Mouse (Mus musculus) heart, adult 18-20 months (tissue): ENCODE results near the gene Arntl2. TPM values are rescaled to one million over a fixed set of nuclear protein-coding genes. Genes with fewer than 3 reads are reported as not detected.

ENCODE experiments used
- DNase-seq, 2 experiments: peaks; one replicate each; pipeline ENCODE4 v3.0.0; 2021 to 2022; ENCODE audit warnings: mixed read lengths in 1 of 2
- total RNA-seq, 2 experiments: library from RNA; stranded (reverse); gene quantifications; 2 replicates each; pipeline ENCODE4 v1.2.3; 2021

Arntl2 gene
- total RNA-seq, 2 experiments from 2014 or later = 0.50 to 1.3 TPM

- DNase-seq = no peak
Measured at GRCm38 (mm10) chr6:146781566-146781965, 14.3 kb upstream of the Arntl2 start.

- peak in 1 of 2 experiments; percentile 30 for DNase-seq
Measured at GRCm38 (mm10) chr6:146793527-146793926, 2.3 kb upstream of the Arntl2 start.

- no peak for DNase-seq
Measured at GRCm38 (mm10) chr6:146795166-146795923, 510 bp upstream of the Arntl2 start.

- DNase-seq = no peak
Measured at GRCm38 (mm10) chr6:146797446-146797845, 1.6 kb downstream of the Arntl2 start.

- no peak for DNase-seq
Measured at GRCm38 (mm10) chr6:146809991-146810390, 14.1 kb downstream of the Arntl2 start.

- DNase-seq = no peak
Measured at GRCm38 (mm10) chr6:146813007-146813406, 17.2 kb downstream of the Arntl2 start.

GRCm38 (mm10) chr6:146820177-146820965 is 24.5 kb downstream of the Arntl2 start:
- DNase-seq = no peak

GRCm38 (mm10) chr6:146821958-146822357 is 26.1 kb downstream of the Arntl2 start:
- no peak for DNase-seq

GRCm38 (mm10) chr6:146824727-146825486 is 29.1 kb downstream of the Arntl2 start:
- DNase-seq = peak; percentile 46 to 79

GRCm38 (mm10) chr6:146825487-146825773 is 29.6 kb downstream of the Arntl2 start:
- DNase-seq = no peak

GRCm38 (mm10) chr6:146831320-146831719 is 35.5 kb downstream of the Arntl2 start:
- no peak for DNase-seq

GRCm38 (mm10) chr6:146833485-146834314 is 37.8 kb downstream of the Arntl2 start:
- DNase-seq = peak; percentile 57 to 69

- DNase-seq = no peak
Measured at GRCm38 (mm10) chr6:146834342-146834741, 38.5 kb downstream of the Arntl2 start.

- no peak for DNase-seq
Measured at GRCm38 (mm10) chr6:146835784-146836183, 39.9 kb downstream of the Arntl2 start.

- no peak for DNase-seq
Measured at GRCm38 (mm10) chr6:146837316-146837715, 41.5 kb downstream of the Arntl2 start.

GRCm38 (mm10) chr6:146838366-146838765 is 42.5 kb downstream of the Arntl2 start:
- DNase-seq = no peak

- DNase-seq = no peak
Measured at GRCm38 (mm10) chr6:146838863-146839262, 43.0 kb downstream of the Arntl2 start.

- DNase-seq = peak; percentile 41 to 72
Measured at GRCm38 (mm10) chr6:146844867-146845266, 49.0 kb downstream of the Arntl2 start.

GRCm38 (mm10) chr6:146845347-146845746 is 49.5 kb downstream of the Arntl2 start:
- no peak for DNase-seq

- peak; percentile 59 to 71 for DNase-seq
Measured at GRCm38 (mm10) chr6:146845961-146846750, 50.3 kb downstream of the Arntl2 start.

- DNase-seq = no peak
Measured at GRCm38 (mm10) chr6:146847402-146847801, 51.5 kb downstream of the Arntl2 start.
